Mouse (Mus musculus) heart, embryonic 16.5 days (tissue): ENCODE measurements around the gene Inpp5a. TPM values are rescaled to one million over a fixed set of nuclear protein-coding genes. Genes with fewer than 3 reads are reported as not detected.

ENCODE experiments used
- ATAC-seq: fragments of 200-750 bp; cut with Nextera tagmentation; replicated peaks from 2 replicates; pipeline ENCODE4 v1.8.0; 2017; ENCODE audit warnings: moderate number of reproducible peaks; ENCODE audit not compliant: insufficient read depth, low FRiP score; ENCODE audit errors: extremely low read depth
- H3K27ac ChIP-seq: fragments of 300-500 bp; sonication (generic); 2 replicates; pipeline ENCODE4 v1.5.1; 2014; ENCODE audit warnings: mild to moderate bottlenecking, low read length, control low read depth, moderate library complexity
- H3K27me3 ChIP-seq: fragments of 300-500 bp; sonication (generic); 2 replicates; pipeline ENCODE4 v1.6.1; 2014; ENCODE audit warnings: low read length, mixed read lengths; ENCODE audit not compliant: control insufficient read depth, insufficient read depth
- H3K36me3 ChIP-seq: fragments of 300-500 bp; sonication (generic); 2 replicates; pipeline ENCODE4 v1.6.1; 2014; ENCODE audit not compliant: control insufficient read depth, insufficient read depth
- H3K4me1 ChIP-seq: fragments of 300-500 bp; sonication (generic); 2 replicates; pipeline ENCODE4 v1.6.1; 2014; ENCODE audit warnings: low read length, mixed read lengths; ENCODE audit not compliant: control insufficient read depth, insufficient read depth
- H3K4me2 ChIP-seq: fragments of 300-500 bp; sonication (generic); 2 replicates; pipeline ENCODE4 v1.6.1; 2014; ENCODE audit warnings: low read depth, mild to moderate bottlenecking, control low read depth, low read length
- H3K4me3 ChIP-seq: fragments of 300-500 bp; sonication (generic); 2 replicates; pipeline ENCODE4 v1.5.1; 2014; ENCODE audit warnings: mild to moderate bottlenecking, control low read depth, low read length
- H3K9ac ChIP-seq: fragments of 300-500 bp; sonication (generic); 2 replicates; pipeline ENCODE4 v1.6.1; 2014; ENCODE audit warnings: low read length, control low read depth
- H3K9me3 ChIP-seq: fragments of 300-500 bp; sonication (generic); replicated peaks from 2 replicates; pipeline ENCODE4 v1.6.1; 2016; ENCODE audit warnings: low read length; ENCODE audit not compliant: control insufficient read depth
- WGBS: fragments of 180-500 bp; shearing (Covaris S2); extraction: QIAGEN DNeasy Blood & Tissue Kit; methylation state at CpG from one replicate; pipeline ENCODE4 v1.1.7; 2014; 5-methylcytosine and 5-hydroxymethylcytosine counted together
- polyA plus RNA-seq: library from polyadenylated mRNA; unstranded; fragments of >200 nt; fragmentation: Nextera tagmentation; extraction: Ambion mirVana; gene quantifications from 2 replicates; pipeline ENCODE4 v1.2.1, GENCODE M21; 2015

Gene Inpp5a
- polyA plus RNA-seq, 1 experiment from 2014 or later, result 47.4 TPM

- ATAC-seq, result no peak
- H3K27ac ChIP-seq, result peak overlapping the region; percentile 59; the same call in 1 of the 2 replicates
- H3K9me3 ChIP-seq, result no peaks in the 10 kb centered on the region
- WGBS, result 50% methylated on average over 5 of the region's 5 CpGs
- no peaks in the 10 kb centered on the region for H3K36me3 ChIP-seq
- H3K4me1 ChIP-seq, result peaks cover 49% of the 10 kb centered on the region
- H3K9ac ChIP-seq, result peak overlapping the region; percentile 15; the same call in 1 of the 2 replicates
- peak overlapping the region; percentile 81 for H3K4me2 ChIP-seq
- H3K27me3 ChIP-seq, result no peaks in the 10 kb centered on the region
- H3K4me3 ChIP-seq, result peak overlapping the region; percentile 12; the same call in 1 of the 2 replicates
Measured at GRCm38 (mm10) chr7:139391691-139392090, 2.8 kb downstream of the Inpp5a start.

- WGBS, result 65% methylated on average over 2 of the region's 2 CpGs
- Histone ChIP-seq H3K4me3 (no peak overlapping the region), H3K9me3 (no peaks in the 10 kb centered on the region), H3K4me2 (peak overlapping the region; percentile 81), H3K27me3 (no peaks in the 10 kb centered on the region), H3K36me3 (no peaks in the 10 kb centered on the region), H3K27ac (peak overlapping the region; percentile 59; the same call in 1 of the 2 replicates), H3K9ac (peak overlapping the region; percentile 15; the same call in 1 of the 2 replicates), H3K4me1 (peaks cover 50% of the 10 kb centered on the region)
- no peak for ATAC-seq
Measured at GRCm38 (mm10) chr7:139392106-139392505, 3.2 kb downstream of the Inpp5a start.

- Histone ChIP-seq H3K9me3 (no peaks in the 10 kb centered on the region), H3K27me3 (no peaks in the 10 kb centered on the region), H3K4me1 (peaks cover 55% of the 10 kb centered on the region), H3K4me3 (no peak overlapping the region), H3K9ac (peak overlapping the region; percentile 32; the same call in 1 of the 2 replicates), H3K36me3 (no peaks in the 10 kb centered on the region), H3K4me2 (peak overlapping the region; percentile 81; the same call in 1 of the 2 replicates), H3K27ac (peak overlapping the region; percentile 59)
- WGBS, result 33% methylated on average over 6 of the region's 6 CpGs
- no peak for ATAC-seq
Measured at GRCm38 (mm10) chr7:139392691-139393235, 3.9 kb downstream of the Inpp5a start.

DNA sequence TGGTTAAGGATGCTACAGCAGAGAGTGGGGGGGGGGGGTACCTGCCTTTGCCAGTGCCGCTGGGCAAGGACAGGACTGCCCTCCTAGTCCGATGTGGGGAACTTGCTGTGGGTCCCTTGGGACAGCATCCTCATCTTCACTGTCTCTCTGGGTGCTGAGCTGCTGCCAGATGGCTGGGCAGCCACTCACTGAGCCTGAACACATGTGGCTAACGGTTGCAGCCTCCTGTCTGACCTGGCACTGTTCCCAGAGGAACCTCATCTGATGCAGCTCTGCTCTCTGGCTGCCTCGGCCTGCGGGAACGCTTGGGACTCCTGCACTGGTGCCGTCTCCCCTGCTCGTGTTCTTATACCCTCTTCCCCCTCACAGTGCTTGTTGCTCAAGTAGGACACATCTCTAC lies 8.6 kb downstream of the Inpp5a start:
- peaks cover 69% of the 10 kb centered on the region for H3K4me1 ChIP-seq
- no peaks in the 10 kb centered on the region for H3K36me3 ChIP-seq
- no peak overlapping the region for H3K9ac ChIP-seq
- H3K27me3 ChIP-seq, result no peaks in the 10 kb centered on the region
- 28% methylated on average over 8 of the region's 8 CpGs for WGBS
- peak; percentile 52; the same call in 1 of the 2 replicates for ATAC-seq
- H3K27ac ChIP-seq, result peak overlapping the region; percentile 20; the same call in 1 of the 2 replicates
- H3K4me3 ChIP-seq, result no peak overlapping the region
- H3K9me3 ChIP-seq, result no peaks in the 10 kb centered on the region
- 0 out of 2 replicates have a peak overlapping the region, but pooled peaks have one; percentile 8 for H3K4me2 ChIP-seq

DNA sequence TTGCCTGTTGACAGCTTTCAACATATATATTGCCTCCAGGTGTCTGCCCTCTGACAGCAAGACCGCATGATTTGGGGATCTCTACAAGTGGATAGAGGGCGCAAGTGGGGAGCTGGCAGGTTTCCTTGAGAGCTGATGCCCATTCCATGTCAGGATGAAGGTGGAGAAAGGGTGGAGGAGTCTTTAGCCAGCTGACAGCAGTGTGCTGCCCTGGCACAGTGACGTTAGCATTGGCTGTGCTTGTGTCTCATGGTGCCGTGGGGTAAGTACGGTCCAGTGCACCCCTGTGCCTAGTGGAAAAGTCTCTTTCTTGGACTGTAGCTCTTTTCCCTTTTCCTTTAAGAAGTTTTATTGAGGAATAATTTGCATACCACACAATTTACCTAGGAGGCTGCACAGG lies 9.2 kb downstream of the Inpp5a start:
- Histone ChIP-seq H3K9me3 (no peaks in the 10 kb centered on the region), H3K27me3 (no peaks in the 10 kb centered on the region), H3K4me2 (no peak overlapping the region), H3K9ac (no peak overlapping the region), H3K4me3 (no peak overlapping the region), H3K27ac (peak overlapping the region; percentile 20; the same call in 1 of the 2 replicates), H3K36me3 (no peaks in the 10 kb centered on the region), H3K4me1 (peaks cover 69% of the 10 kb centered on the region)
- ATAC-seq, result no peak
- WGBS, result 79% methylated on average over 5 of the region's 5 CpGs

GRCm38 (mm10) chr7:139398530-139399021 lies 9.7 kb downstream of the Inpp5a start:
- Histone ChIP-seq H3K27ac (no peak overlapping the region), H3K4me2 (no peak overlapping the region), H3K4me3 (no peak overlapping the region), H3K9me3 (no peaks in the 10 kb centered on the region), H3K27me3 (no peaks in the 10 kb centered on the region), H3K4me1 (peaks cover 65% of the 10 kb centered on the region), H3K9ac (no peak overlapping the region), H3K36me3 (no peaks in the 10 kb centered on the region)
- no peak for ATAC-seq
- 55% methylated on average over 6 of the region's 6 CpGs for WGBS

DNA sequence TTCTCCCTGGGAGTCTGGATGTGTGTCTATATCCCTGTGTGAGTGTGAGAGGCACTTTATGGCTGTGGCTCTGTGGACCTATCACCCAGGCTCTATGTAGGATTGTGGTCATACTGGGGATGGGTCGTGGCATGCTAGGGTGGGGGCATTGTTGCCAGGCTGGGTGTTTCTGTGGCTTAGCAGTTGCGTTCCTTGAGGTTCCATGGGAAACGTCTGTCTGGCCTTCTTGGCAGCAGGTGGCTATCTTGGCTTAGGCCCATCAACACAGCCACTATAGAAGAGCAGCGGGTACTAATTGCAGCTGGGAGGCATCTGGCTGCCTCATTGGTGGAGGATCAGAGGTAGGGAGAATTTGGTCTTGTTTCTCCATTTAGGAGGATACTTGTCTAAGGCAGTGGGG lies 10.7 kb downstream of the Inpp5a start:
- H3K27me3 ChIP-seq, result no peaks in the 10 kb centered on the region
- H3K4me3 ChIP-seq, result no peak overlapping the region
- 71% methylated on average over 4 of the region's 4 CpGs for WGBS
- H3K36me3 ChIP-seq, result no peaks in the 10 kb centered on the region
- H3K9ac ChIP-seq, result no peak overlapping the region
- peaks cover 63% of the 10 kb centered on the region for H3K4me1 ChIP-seq
- H3K9me3 ChIP-seq, result no peaks in the 10 kb centered on the region
- ATAC-seq, result no peak
- H3K4me2 ChIP-seq, result no peak overlapping the region
- no peak overlapping the region; the same call in 1 of the 2 replicates for H3K27ac ChIP-seq

GRCm38 (mm10) chr7:139399977-139400685 lies 11.2 kb downstream of the Inpp5a start:
- Histone ChIP-seq H3K4me2 (no peak overlapping the region), H3K4me1 (peaks cover 63% of the 10 kb centered on the region), H3K9me3 (no peaks in the 10 kb centered on the region), H3K4me3 (no peak overlapping the region), H3K27me3 (no peaks in the 10 kb centered on the region), H3K36me3 (no peaks in the 10 kb centered on the region), H3K27ac (peak overlapping the region; percentile 16; the same call in 1 of the 2 replicates), H3K9ac (no peak overlapping the region)
- ATAC-seq, result no peak
- 71% methylated on average over 11 of the region's 11 CpGs for WGBS

DNA sequence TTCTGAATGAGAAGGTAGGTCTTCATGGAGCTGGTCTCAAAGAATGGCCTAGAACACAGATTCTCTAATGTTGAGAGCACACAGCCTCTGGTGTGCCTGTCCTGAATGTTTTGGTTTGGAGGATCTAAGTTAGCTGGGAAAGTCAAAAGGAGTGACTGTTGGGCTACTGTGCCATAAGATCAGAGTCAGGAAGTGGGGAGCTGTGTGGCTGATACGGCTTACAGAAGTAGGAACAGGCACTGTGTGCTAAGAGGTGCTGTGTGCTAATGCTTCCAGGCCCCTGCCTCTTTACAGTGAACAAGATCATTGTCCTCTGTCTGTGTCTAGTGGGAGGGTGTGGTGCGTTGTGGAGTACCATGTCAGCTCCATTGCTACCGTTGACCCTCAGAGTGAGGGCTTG lies 12.0 kb downstream of the Inpp5a start:
- H3K27me3 ChIP-seq, result no peaks in the 10 kb centered on the region
- no peak overlapping the region for H3K9ac ChIP-seq
- no peak overlapping the region for H3K4me2 ChIP-seq
- WGBS, result 70% methylated on average over 3 of the region's 3 CpGs
- H3K36me3 ChIP-seq, result no peaks in the 10 kb centered on the region
- no peak overlapping the region for H3K27ac ChIP-seq
- H3K4me1 ChIP-seq, result peaks cover 60% of the 10 kb centered on the region
- H3K4me3 ChIP-seq, result no peak overlapping the region
- ATAC-seq, result no peak
- H3K9me3 ChIP-seq, result no peaks in the 10 kb centered on the region
